Comparison of ENCODE assay signal across 26 mouse cellular contexts in genomic region chr10:7967096-7967495, GRCm38 (mm10). TPM values are rescaled to one million over a fixed set of nuclear protein-coding genes. Genes with fewer than 3 reads are reported as not detected.
A peak's percentile ranks its signal among the peaks of the same experiment; 100 is the strongest.
DNase-seq lines count a peak whose midpoint lies in the region; ATAC-seq and TF ChIP-seq lines count a peak whose summit lies in the region.
"Had no signal": no experiment of that assay in that cellular context is flagged by ENCODE, and none has a peak within 500 bp of the region (broad histone marks: within the 10 kb centered on the region; RNA-seq: fewer than 3 reads in every experiment).

No protein-coding gene starts in this region.

- TF ChIP-seq EP300 in MEL (IDR thresholded peaks at IDR 0.05; ENCODE audit: low read depth in 1 of 2, low read length in 2 of 2) = no peak

- no peak for TF ChIP-seq RAD21 in MEL (IDR thresholded peaks at IDR 0.05; ENCODE audit: low read depth, low read length)

- H3K36me3 ChIP-seq in MEL (ENCODE audit: control insufficient read depth in 1 of 2, insufficient read depth in 2 of 2, low read length in 2 of 2) = no peaks in the 10 kb centered on the region
- H3K36me3 ChIP-seq in intestine, embryonic 16.5 days (ENCODE audit: control insufficient read depth, insufficient read depth, low read length) = no peaks in the 10 kb centered on the region
- H3K36me3 ChIP-seq: embryonic facial prominence, embryonic 13.5 days; embryonic facial prominence, embryonic 15.5 days; forebrain, embryonic 10.5 days; forebrain, embryonic 12.5 days; G1E had no signal

- no peaks in the 10 kb centered on the region for H3K4me1 ChIP-seq in MEL (ENCODE audit: control insufficient read depth in 1 of 2, insufficient read depth in 2 of 2, low read length in 2 of 2)
- no peaks in the 10 kb centered on the region for H3K4me1 ChIP-seq in intestine, embryonic 16.5 days (ENCODE audit: control insufficient read depth, insufficient read depth, low read length)
- H3K4me1 ChIP-seq: embryonic facial prominence, embryonic 13.5 days; embryonic facial prominence, embryonic 15.5 days; forebrain, embryonic 10.5 days; forebrain, embryonic 12.5 days had no signal

- H3K4me2 ChIP-seq in intestine, embryonic 16.5 days (ENCODE audit: low read depth, low read length) = no peak overlapping the region
- H3K4me2 ChIP-seq: embryonic facial prominence, embryonic 13.5 days; embryonic facial prominence, embryonic 15.5 days; forebrain, embryonic 12.5 days had no signal

- no peak overlapping the region for H3K27ac ChIP-seq in MEL (ENCODE audit: control insufficient read depth, low read depth, low read length)
- H3K27ac ChIP-seq in intestine, embryonic 16.5 days (ENCODE audit: low read length) = no peak overlapping the region
- H3K27ac ChIP-seq: embryonic facial prominence, embryonic 13.5 days; embryonic facial prominence, embryonic 15.5 days; forebrain, embryonic 10.5 days; forebrain, embryonic 12.5 days had no signal

- TF ChIP-seq POLR2A in MEL (IDR thresholded peaks at IDR 0.05; ENCODE audit: control insufficient read depth in 1 of 2, insufficient read depth in 1 of 2, low read depth in 1 of 2, low read length in 2 of 2, poor library complexity in 1 of 2) = no peak

- WGBS in intestine, embryonic 16.5 days = 66% methylated on average over 3 of the region's 3 CpGs

- H3K4me3 ChIP-seq in MEL (ENCODE audit: control insufficient read depth in 1 of 2, insufficient read depth in 1 of 2, low read depth in 2 of 2, low read length in 2 of 2) = no peak overlapping the region
- H3K4me3 ChIP-seq in intestine, embryonic 16.5 days (ENCODE audit: low read length) = no peak overlapping the region
- H3K4me3 ChIP-seq: embryonic facial prominence, embryonic 13.5 days; embryonic facial prominence, embryonic 15.5 days; erythroblast, embryonic 14.5 days; forebrain, embryonic 10.5 days; forebrain, embryonic 12.5 days had no signal

- peak; percentile 83 for ATAC-seq in granulocyte monocyte progenitor cell, adult 5-6 weeks (replicated peaks; ENCODE audit: poor library complexity, severe bottlenecking)
- peak; percentile 76 for ATAC-seq in megakaryocyte progenitor cell, adult 5-6 weeks (replicated peaks; ENCODE audit: poor library complexity)
- no peak for ATAC-seq in intestine, embryonic 16.5 days
- ATAC-seq: CD4-positive, CD25-positive, alpha-beta regulatory T cell, adult 4 months; forebrain, embryonic 14.5 days; forebrain, embryonic 16.5 days had no signal

- H3K27me3 ChIP-seq in MEL (ENCODE audit: control insufficient read depth in 1 of 2, insufficient read depth in 2 of 2, low read length in 2 of 2) = no peaks in the 10 kb centered on the region; a peak in 1 of 4 replicates
- no peaks in the 10 kb centered on the region for H3K27me3 ChIP-seq in intestine, embryonic 16.5 days (replicated peaks; ENCODE audit: control insufficient read depth, insufficient read depth, low read length)
- H3K27me3 ChIP-seq: CH12.LX; embryonic facial prominence, embryonic 13.5 days; embryonic facial prominence, embryonic 15.5 days; forebrain, embryonic 12.5 days had no signal

- no peaks in the 10 kb centered on the region for H3K79me2 ChIP-seq in MEL (ENCODE audit: control insufficient read depth, insufficient read depth, low read length, poor library complexity)

- DNase-seq in 416B (ENCODE audit: low read depth) (peak; percentile 85), MEL (ENCODE audit: low read depth, low spot score) (no peak)
- no peak for DNase-seq in gastrocnemius, postnatal 4 days (ENCODE audit: low spot score in 2 of 2)
- DNase-seq in cerebellum, postnatal 10 days = no peak
- DNase-seq: adrenal gland, adult 2 months; adrenal gland, postnatal 10 days; adrenal gland, postnatal 25 days; cerebellum, adult 11 months; cerebellum, adult 18-20 months; cerebellum, adult 8-10 months; cerebellum, adult 9-11 months; cerebellum, postnatal 25 days; embryo, embryonic 11 days had no signal

- no peak for TF ChIP-seq CTCF in MEL (IDR thresholded peaks at IDR 0.05 in 2 of 3, conservative IDR thresholded peaks at IDR 0.05 in 1 of 3; ENCODE audit: control insufficient read depth in 1 of 3, insufficient read depth in 1 of 3, low read depth in 2 of 3, low read length in 3 of 3, poor library complexity in 1 of 3, severe bottlenecking in 1 of 3)

- no peak overlapping the region for H3K9ac ChIP-seq in MEL (ENCODE audit: control insufficient read depth, low read depth, low read length, poor library complexity, severe bottlenecking)
- no peak overlapping the region for H3K9ac ChIP-seq in intestine, embryonic 16.5 days (ENCODE audit: low read depth, low read length)
- H3K9ac ChIP-seq: embryonic facial prominence, embryonic 13.5 days; embryonic facial prominence, embryonic 15.5 days; forebrain, embryonic 12.5 days had no signal

- no peaks in the 10 kb centered on the region for H3K9me3 ChIP-seq in MEL (replicated peaks; ENCODE audit: insufficient read depth, low read length)
- H3K9me3 ChIP-seq in intestine, embryonic 16.5 days (ENCODE audit: control insufficient read depth, low read length) = no peaks in the 10 kb centered on the region
- H3K9me3 ChIP-seq: embryonic facial prominence, embryonic 13.5 days; embryonic facial prominence, embryonic 15.5 days; forebrain, embryonic 10.5 days; forebrain, embryonic 12.5 days; G1E had no signal

TF ChIP-seq in MEL, 35 proteins besides CTCF, POLR2A, EP300 and RAD21:
- TF ChIP-seq RCOR1 (IDR thresholded peaks at IDR 0.05; ENCODE audit: low read depth, low read length) (peak; percentile 35; the same call in 1 of the 2 replicates), MAX (IDR thresholded peaks at IDR 0.05; ENCODE audit: low read length) (no peak), GATA1 (IDR thresholded peaks at IDR 0.05; ENCODE audit: low read depth, low read length) (peak; percentile 4; the same call in 1 of the 2 replicates)

RNA-seq across cellular contexts. Expression of gene Tab2, which starts 11.1 kb away (rescaled TPM):
- 21.6 and 24.4 TPM in 2 replicates for total RNA-seq in MEL (2012; rRNA removed)
- polyA plus RNA-seq in MEL (2012; ENCODE audit: insufficient read depth in 1 of 2, insufficient read length in 2 of 2, low read depth in 1 of 2, low replicate concordance in 2 of 2, missing spikeins in 1 of 2) = 100 to 1,000 TPM in 1 of 2 experiments, 10 to 100 TPM in 1; 70.5 to 101 TPM
- total RNA-seq in granulocyte monocyte progenitor cell, adult 5-6 weeks (2014; fragmentation: Nextera tagmentation) = 97.2 and 121 TPM in 2 replicates
- total RNA-seq in granulocyte monocyte progenitor cell, adult 5-6 weeks (2017) = 52.1 and 58.9 TPM in 2 replicates
- total RNA-seq in megakaryocyte progenitor cell, adult 5-6 weeks (2015) = 157 and 200 TPM in 2 replicates
- 51.8 and 68.7 TPM in 2 replicates for total RNA-seq in megakaryocyte progenitor cell, adult 5-6 weeks (2017)
- 12.8 and 12.9 TPM in 2 replicates for polyA plus RNA-seq in intestine, embryonic 16.5 days (2015; fragmentation: Nextera tagmentation; extraction: Ambion mirVana)
- 10 to 100 TPM; 67.7 to 75.0 TPM for total RNA-seq in gastrocnemius, postnatal 4 days (2021)
